Mouse (Mus musculus) liver, embryonic 14.5 days (tissue): Measurements from ENCODE around the gene Sepsecs. TPM values are rescaled to one million over a fixed set of nuclear protein-coding genes. Genes with fewer than 3 reads are reported as not detected.
A peak's percentile ranks its signal among the peaks of the same experiment; 100 is the strongest.
"Not testable (repeated sequence)": the region's sequence is repeated elsewhere in the genome, so short reads cannot be mapped to it uniquely, and the experiment has no call there.

Experiments
- ATAC-seq: fragments of 200-750 bp; cut with Nextera tagmentation; 2 replicates; pipeline ENCODE4 v1.8.0; 2017; ENCODE audit warnings: moderate number of reproducible peaks, mild to moderate bottlenecking, moderate library complexity; ENCODE audit not compliant: insufficient read depth
- DNase-seq, 3 experiments: peaks; one replicate each; pipeline ENCODE4 v3.0.0-alpha.2; 2012 to 2013; ENCODE audit warnings: low read depth in 3 of 3, low spot score in 3 of 3
- H3K27ac ChIP-seq: fragments of 300-500 bp; sonication (generic); 2 replicates; pipeline ENCODE4 v1.5.1; 2014; ENCODE audit warnings: moderate library complexity, mild to moderate bottlenecking, control low read depth, inconsistent platforms
- H3K27me3 ChIP-seq: fragments of 300-500 bp; sonication (generic); 2 replicates; pipeline ENCODE4 v1.6.1; 2014; ENCODE audit warnings: mild to moderate bottlenecking, low read length, moderate library complexity; ENCODE audit not compliant: control insufficient read depth, insufficient read depth
- H3K36me3 ChIP-seq: fragments of 300-500 bp; sonication (generic); replicated peaks from 2 replicates; pipeline ENCODE4 v1.6.1; 2014; ENCODE audit warnings: low read depth; ENCODE audit not compliant: control insufficient read depth, insufficient read depth
- H3K4me1 ChIP-seq, 2 experiments: fragments of 200-500 bp in 1 of 2; fragments of 300-500 bp in 1 of 2; sonication (generic) in 1 of 2; replicated peaks; 2 replicates each; pipeline ENCODE4 v1.6.1; 2012 to 2014; ENCODE audit warnings: antibody characterized with exemption in 1 of 2, inconsistent platforms in 1 of 2, low read length in 1 of 2; ENCODE audit not compliant: control insufficient read depth in 2 of 2, insufficient read depth in 2 of 2
- H3K4me2 ChIP-seq: fragments of 300-500 bp; sonication (generic); 2 replicates; pipeline ENCODE4 v1.6.1; 2014; ENCODE audit warnings: low read depth, mild to moderate bottlenecking, control low read depth, moderate library complexity
- H3K4me3 ChIP-seq, 2 experiments: fragments of 200-500 bp in 1 of 2; fragments of 300-500 bp in 1 of 2; sonication (generic) in 1 of 2; 2 replicates each; pipeline ENCODE4 v1.5.1; 2012 to 2014; ENCODE audit warnings: low read depth in 2 of 2, low read length in 2 of 2, mild to moderate bottlenecking in 2 of 2, control low read depth in 1 of 2, inconsistent platforms in 1 of 2, moderate library complexity in 1 of 2; ENCODE audit not compliant: insufficient read depth in 1 of 2
- H3K9ac ChIP-seq: fragments of 300-500 bp; sonication (generic); replicated peaks from 2 replicates; pipeline ENCODE4 v1.6.1; 2014; ENCODE audit warnings: mild to moderate bottlenecking, control low read depth, moderate library complexity
- H3K9me3 ChIP-seq: fragments of 300-500 bp; sonication (generic); 2 replicates; pipeline ENCODE4 v1.6.1; 2016; ENCODE audit warnings: low read length, mixed read lengths; ENCODE audit not compliant: control insufficient read depth
- CTCF ChIP-seq: IDR thresholded peaks from 2 replicates; pipeline ENCODE4 v1.5.1; 2016; ENCODE audit warnings: antibody characterized with exemption, low read depth, control low read depth
- EP300 ChIP-seq: IDR thresholded peaks from 2 replicates; pipeline ENCODE4 v1.6.1; 2016; ENCODE audit warnings: antibody characterized with exemption, low read depth
- WGBS: fragments of 180-500 bp; shearing (Covaris S2); extraction: QIAGEN DNeasy Blood & Tissue Kit; methylation state at CpG from one replicate; pipeline ENCODE4 v1.1.7; 2014; ENCODE audit not compliant: insufficient replicate concordance; 5-methylcytosine and 5-hydroxymethylcytosine counted together
- polyA plus RNA-seq, 2 experiments: library from polyadenylated mRNA; depleted of rRNA in 1 of 2; stranded (reverse) in 1 of 2; unstranded in 1 of 2; fragments of >200 nt; fragmentation: Nextera tagmentation in 1 of 2; extraction: Ambion mirVana in 1 of 2; gene quantifications; 2 replicates each; pipeline versions ENCODE4 v1.2.1 to v1.2.3; 2012 to 2014

Gene Sepsecs
- 4.4 and 6.0 TPM in 2 replicates for polyA plus RNA-seq (2012; rRNA removed)
- polyA plus RNA-seq (2014; fragmentation: Nextera tagmentation; extraction: Ambion mirVana) = 6.4 and 8.5 TPM in 2 replicates

- TF ChIP-seq CTCF (peak; percentile 39), EP300 (no peak)
- Histone ChIP-seq H3K36me3 (peaks cover 7% of the 10 kb centered on the region), H3K4me2 (peak within 1 kb of the TSS; percentile 91), H3K27me3 (peaks cover 3% of the 10 kb centered on the region; the same call in 1 of the 2 replicates), H3K27ac (peak within 1 kb of the TSS; percentile 82), H3K9me3 (no peaks in the 10 kb centered on the region), H3K9ac (peak within 1 kb of the TSS; percentile 86), H3K4me1 (peaks cover 8 to 11% of the 10 kb centered on the region in 2 experiments), H3K4me3 (peak within 1 kb of the TSS; percentile 85 to 93)
- DNase-seq (peak; percentile 76 to 80 (median 77)), ATAC-seq (peak; percentile 96)
- WGBS = 4% methylated on average over 56 of the region's 56 CpGs
Observed at GRCm38 (mm10) chr5:52669426-52670191, at the start of gene Sepsecs. Sepsecs (minus strand) TSS chr5:52669708.

- H3K9me3 ChIP-seq = no peaks in the 10 kb centered on the region
- no peak for TF ChIP-seq CTCF
- no peak for TF ChIP-seq EP300
- H3K9ac ChIP-seq = no peak overlapping the region
- H3K4me3 ChIP-seq = no peak overlapping the region
- no peaks in the 10 kb centered on the region; the same call in 1 of the 2 replicates for H3K27me3 ChIP-seq
- ATAC-seq (no peak), DNase-seq (no peak)
- no peaks in the 10 kb centered on the region for H3K36me3 ChIP-seq
- WGBS = 65% methylated on average over 5 of the region's 5 CpGs
- H3K4me2 ChIP-seq = no peak overlapping the region
- no peak overlapping the region for H3K27ac ChIP-seq
- H3K4me1 ChIP-seq = peaks cover 12 to 17% of the 10 kb centered on the region in 2 experiments
Observed at GRCm38 (mm10) chr5:52716742-52717448, 47.4 kb upstream of the Sepsecs start.

DNA sequence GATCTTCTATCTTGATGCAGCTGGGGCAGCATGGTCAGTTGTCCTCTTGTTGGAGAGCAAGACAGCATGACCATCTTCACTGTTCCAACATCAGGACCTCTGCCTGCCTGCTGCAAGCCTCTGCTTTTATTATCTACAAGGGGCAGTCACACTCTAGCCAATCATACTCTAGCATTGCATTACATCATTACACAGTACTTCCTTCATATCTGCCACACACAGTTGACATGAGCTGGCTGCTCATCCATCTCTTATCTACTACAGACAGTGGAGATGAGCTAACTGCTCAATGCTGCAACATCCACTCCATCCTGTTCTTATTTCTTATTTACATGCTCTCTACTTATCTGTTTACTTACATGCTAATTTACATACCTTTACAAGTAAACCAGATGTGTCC is 43.2 kb upstream of the Sepsecs start:
- peak overlapping the region; percentile 33 to 54 for H3K4me3 ChIP-seq

DNA sequence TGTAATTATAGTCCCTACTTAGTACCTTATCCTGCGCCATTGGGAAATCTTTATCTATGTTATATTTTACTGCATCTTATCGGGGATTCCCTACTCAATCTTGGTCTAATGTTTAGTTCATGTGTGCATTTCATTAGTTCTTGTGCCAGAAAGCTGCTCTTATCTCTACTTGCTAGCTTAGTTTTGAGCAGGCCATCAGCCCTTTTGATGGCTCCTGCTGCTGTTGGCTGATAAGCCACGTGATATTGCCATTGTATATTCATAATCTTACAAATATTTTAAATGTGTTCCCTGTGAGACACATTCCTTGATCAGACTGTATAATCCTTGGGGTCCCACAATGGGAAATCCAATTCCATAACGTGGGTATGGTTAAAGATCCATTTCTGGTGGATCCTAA is 35.1 kb upstream of the Sepsecs start:
- H3K27me3 ChIP-seq = no peaks in the 10 kb centered on the region
- WGBS = 35% methylated on average over 4 of the region's 4 CpGs
- no peak overlapping the region for H3K4me2 ChIP-seq
- no peak overlapping the region for H3K9ac ChIP-seq
- ATAC-seq = peak; percentile 31; the same call in 1 of the 2 replicates
- no peaks in the 10 kb centered on the region for H3K36me3 ChIP-seq
- H3K4me3 ChIP-seq = no peak overlapping the region
- TF ChIP-seq CTCF = no peak
- peak; percentile 74 for TF ChIP-seq EP300
- no peaks in the 10 kb centered on the region for H3K9me3 ChIP-seq
- no peak overlapping the region for H3K27ac ChIP-seq
- peak; percentile 14 to 20 (median 16) for DNase-seq
- H3K4me1 ChIP-seq = peaks cover 3 to 10% of the 10 kb centered on the region in 2 experiments

More for the DNA sequence above, 43.2 kb upstream of the Sepsecs start:
- Histone ChIP-seq H3K9ac (0 out of 2 replicates have a peak overlapping the region, but pooled peaks have one; percentile 48), H3K4me2 (peak overlapping the region; percentile 46), H3K27me3 (no peaks in the 10 kb centered on the region; the same call in 1 of the 2 replicates), H3K27ac (peak overlapping the region; percentile 11; the same call in 1 of the 2 replicates), H3K36me3 (no peaks in the 10 kb centered on the region), H3K4me1 (peaks cover 12 to 20% of the 10 kb centered on the region in 2 experiments), H3K9me3 (no peaks in the 10 kb centered on the region)
- ATAC-seq = peak; percentile 100
- peak; percentile 97 for TF ChIP-seq EP300
- TF ChIP-seq CTCF = no peak
- DNase-seq = peak; percentile 78 to 84 (median 78)

DNA sequence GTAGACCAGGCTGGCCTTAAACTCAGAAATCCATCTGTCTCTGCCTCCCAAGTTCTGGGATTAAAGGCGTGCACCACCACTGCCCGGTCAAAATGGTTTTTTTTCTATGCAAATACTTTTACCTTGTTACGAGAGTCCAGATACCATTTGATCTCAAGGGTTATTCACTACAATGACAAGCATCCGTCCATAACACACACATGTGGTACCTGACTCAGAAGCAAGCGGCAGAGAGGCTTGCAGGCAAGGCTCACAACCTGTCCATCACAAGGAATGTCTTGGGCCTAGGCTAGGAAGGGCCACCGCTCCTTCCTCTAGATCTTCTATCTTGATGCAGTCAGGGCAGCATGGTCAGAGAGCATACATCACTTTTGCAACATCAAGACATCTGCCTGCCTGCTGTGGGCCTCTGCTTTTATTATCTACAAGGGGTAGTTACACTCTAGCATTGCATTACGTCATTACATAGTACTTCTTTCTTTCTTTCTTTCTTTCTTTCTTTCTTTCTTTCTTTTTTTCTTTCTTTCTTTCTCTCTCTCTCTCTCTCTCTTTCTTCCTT is 28.5 kb upstream of the Sepsecs start:
- not testable (repeated sequence) for H3K27me3 ChIP-seq, H3K4me2 ChIP-seq, H3K36me3 ChIP-seq, H3K4me1 ChIP-seq, H3K4me3 ChIP-seq, H3K9ac ChIP-seq, H3K9me3 ChIP-seq, H3K27ac ChIP-seq, ATAC-seq, DNase-seq
- WGBS = 72% methylated on average over 7 of the region's 7 CpGs
